Mouse (Mus musculus): ENCODE measurements at regions not wholly inside any gene's neighbourhood (a gene's known extent, or its start where the extent isn't known, plus 50 kb on each side); places are given as distances from the start of the nearest gene placed in this dataset.

DNA sequence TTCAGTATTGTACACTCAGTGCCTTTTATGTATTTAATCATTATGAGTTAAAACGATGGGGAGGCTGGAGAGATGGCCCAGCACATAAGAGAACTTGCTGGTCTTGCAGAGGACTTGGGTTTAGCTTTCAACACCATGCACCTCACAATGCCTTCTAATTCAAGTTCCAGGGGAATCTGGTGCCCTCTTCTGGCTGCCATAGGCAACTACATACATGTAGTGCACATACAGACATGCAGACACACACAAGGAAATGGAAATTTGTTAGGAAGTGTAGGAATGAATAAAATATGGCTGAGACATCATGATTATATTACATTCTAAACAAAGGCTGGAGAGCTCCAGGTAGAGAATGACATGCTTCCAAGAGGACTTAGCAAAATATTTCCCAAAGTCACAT, 251.4 kb downstream of the Hivep2 start:
- DNase-seq = no peak

DNA sequence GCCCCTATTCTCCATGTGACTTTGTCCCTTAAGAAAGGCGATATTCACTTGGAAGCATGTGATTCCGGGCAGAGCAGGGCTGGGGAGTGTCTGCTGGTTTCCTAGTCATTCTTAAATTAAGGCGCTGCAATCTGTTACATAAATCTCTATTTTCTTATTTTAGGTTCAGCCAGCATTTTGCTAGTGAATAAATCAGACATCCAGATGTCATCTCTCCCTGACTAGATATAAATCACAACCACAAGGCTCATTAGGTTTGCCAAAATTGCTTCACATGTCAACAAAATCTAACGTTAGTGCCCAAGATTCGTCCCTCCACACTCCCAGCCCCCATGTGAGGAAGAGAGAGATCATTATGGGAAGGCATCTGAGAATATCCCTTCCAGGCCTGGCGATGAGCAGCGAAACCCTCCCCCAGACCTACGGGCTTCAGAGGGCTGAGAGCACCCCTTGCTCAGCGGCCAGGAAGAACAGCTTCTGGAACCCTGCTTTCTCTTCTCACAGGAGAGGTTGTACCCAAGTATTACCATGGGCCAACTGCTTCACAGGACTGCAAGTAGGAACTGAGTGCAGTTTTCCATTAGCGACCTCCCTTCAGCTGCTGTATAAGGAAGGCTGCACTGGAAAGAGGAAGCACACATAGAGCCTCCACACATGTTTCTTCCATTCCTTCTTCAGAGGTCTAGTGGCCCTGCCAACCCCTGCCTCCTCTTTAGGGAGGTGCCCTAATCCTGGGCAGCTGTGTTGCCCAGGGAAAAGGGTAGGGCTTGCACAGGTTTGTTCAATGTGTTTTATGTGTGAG, 250.5 kb downstream of the Hivep2 start:
- no peak for DNase-seq

DNA sequence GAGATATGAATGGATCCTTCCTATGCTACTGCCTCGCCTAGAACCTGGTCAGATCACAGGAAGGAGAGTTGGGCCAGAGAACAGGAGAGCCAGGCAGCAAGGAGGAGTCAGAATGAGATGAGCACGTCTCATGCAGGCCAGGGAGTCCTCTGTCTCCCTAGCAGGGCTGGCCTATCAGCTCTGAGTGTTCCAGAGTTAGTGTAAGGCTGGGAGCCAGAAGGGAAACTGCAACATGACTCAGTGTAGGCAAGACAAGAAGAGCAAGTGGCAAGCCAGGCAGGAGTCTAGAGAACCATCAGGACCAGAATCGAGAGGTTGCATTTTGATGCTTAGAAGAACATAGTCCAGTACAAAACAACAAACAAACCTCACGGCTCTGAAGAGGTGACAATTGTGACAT, 249.6 kb downstream of the Hivep2 start:
- DNase-seq = no peak

DNA sequence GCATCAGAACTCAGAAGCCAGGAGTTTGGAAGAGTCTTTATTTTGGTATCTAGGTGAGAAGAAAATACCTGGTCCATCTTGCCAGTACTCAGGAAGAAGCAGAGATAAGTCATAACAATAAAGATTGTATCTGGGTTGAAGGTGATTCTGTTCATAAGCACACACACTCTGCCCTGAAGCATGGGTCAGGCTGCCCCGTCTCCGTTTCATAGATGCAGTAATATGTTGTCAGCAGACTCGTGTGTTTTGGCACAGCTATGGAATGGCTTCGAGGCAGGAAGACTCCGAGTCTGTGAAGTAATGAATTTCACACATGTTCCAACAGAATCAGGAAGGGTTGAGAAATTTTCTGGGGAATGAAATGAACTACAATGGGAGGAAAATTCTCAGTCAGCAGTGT, 247.7 kb downstream of the Hivep2 start:
- no peak for DNase-seq

DNA sequence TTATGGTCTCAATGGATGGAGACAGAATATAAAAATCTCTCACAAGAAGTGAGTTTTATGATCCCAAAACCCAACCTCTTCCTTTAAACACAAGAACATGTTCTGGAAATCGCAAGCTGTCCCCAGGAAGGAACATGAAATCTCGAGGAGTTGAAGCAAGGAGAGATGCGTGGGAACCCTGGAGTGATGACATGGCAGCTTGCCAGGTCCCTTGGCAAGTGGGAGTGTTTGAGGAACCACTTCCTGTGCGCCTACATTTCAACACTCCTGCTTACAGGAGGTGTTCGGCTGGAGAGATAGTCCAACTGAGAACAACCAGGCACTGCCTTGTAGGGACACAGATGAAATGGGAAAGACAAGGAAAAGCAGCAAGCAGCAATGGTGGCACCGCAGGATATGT, 246.1 kb downstream of the Hivep2 start:
- peak; percentile 21 for DNase-seq

DNA sequence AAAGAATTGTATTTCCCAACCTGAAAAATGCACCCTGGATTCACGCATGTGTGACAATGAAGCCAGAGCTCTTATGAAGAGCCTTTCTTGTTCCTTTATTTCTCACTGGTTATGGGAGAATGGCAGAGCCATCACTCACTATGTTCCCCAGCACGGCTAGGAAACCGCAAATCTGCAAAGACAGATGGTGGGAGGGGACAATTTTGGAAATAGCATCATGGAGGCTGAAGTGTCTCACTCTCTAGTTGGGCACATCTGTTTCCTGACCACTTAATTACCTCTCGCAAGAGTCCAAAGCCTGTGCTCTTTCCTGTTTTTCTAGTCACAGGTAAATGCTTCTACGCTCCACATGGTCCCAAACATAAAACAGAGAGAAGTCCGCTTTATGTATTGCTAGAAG, 245.6 kb downstream of the Hivep2 start:
- no peak for DNase-seq

DNA sequence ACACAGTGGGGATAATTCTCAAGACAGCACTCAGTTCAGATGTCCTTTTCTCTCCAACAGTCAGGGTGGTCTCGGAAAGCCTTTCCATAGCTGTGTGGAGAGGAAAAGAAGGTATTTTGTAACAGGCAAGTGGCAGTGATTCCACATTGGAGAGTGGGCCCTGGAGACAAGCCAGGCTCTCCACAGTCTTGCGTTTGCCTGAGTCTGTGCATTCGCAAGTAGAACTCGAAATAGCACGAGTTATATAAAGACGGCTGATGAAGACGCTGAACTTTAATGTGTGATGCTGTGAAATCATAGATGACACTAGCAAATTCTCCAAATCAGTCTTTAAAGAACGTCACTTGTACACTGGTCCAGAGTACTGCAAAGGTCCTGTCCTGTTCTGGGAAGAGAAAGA, 244.6 kb downstream of the Hivep2 start:
- no peak for DNase-seq

DNA sequence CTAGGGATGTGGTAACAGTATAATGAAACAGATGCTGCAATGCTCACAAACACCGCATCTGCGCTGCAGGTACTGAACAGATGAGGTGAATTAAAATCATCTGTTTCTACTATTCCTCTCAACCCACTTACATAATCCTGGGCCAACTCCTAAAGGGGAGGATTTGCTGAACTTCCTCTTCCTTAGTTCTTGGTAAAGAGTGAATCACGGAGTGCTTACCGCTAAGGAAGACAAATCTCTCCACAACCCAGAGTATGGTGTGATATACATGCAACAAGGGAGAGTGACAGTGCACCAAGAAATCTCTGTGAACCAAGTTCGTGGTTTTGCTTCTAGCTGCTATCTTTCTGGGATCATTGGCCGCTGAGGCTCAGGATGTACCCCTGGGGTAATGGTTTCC, 244.2 kb downstream of the Hivep2 start:
- no peak for DNase-seq

DNA sequence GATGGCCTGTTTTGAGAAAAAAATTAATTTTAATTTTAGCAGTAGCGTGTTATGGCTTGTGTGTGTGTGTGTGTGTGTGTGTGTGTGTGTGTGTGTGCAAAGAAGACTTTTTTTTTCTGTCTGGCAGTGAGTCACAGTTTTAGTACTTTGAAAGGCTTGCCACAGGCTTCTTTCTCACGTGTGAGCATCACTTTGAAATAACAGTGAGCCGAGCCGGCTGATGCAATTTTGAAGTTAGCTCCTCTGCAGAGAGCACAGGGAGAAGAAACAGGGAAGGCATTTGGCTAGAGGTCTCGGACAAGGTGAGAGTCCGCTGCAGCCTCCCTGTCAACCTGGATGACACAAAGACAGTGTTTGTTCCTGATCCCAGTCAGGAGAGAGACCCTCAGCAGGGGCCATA, 242.3 kb downstream of the Hivep2 start:
- DNase-seq = no peak

DNA sequence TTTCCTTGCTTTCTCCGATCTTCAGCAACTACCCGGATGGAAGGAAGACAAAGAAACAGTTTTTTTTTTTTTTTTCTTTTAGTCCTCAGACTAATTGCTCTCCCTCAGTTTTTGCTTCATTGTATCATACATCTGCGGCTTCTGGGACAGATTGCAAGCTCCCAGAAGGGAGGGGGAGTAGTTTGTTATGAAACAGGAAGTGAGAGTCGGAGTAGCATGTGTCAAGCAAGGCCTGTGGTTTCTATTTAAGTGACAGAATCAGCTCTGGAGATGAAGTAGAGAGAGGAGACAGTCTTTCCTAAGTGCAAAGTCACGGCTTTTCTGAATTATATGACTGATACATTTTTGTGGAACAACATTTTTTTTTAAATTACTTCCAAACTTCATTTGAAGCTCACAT, 241.7 kb downstream of the Hivep2 start:
- no peak for DNase-seq

DNA sequence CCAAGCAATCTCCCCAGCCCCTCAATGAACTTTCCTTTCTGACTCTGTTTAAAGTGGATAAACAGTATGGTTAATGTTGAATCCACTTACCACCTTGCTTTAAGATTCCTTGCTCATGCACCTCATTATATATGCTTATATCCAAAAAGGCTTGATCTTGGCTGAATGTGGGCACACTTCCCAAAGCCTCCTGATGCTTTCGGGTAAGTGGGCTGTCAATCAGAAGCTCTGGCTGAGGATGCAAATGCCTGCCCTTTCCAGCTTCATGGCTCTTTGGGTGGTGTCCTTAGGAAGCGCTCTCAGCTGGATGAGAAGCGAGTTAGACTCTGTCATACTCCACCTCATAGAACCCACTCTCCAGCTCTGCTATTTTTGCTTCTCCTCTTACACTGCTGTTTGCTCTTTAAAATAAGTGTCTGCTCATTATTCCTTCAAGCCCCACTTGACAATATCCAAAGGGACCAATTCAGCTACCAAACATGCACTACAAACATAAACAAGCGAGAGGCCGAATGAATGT, 241.2 kb downstream of the Hivep2 start:
- DNase-seq = no peak

Data from liver (tissue).